In the genomic region with DNA sequence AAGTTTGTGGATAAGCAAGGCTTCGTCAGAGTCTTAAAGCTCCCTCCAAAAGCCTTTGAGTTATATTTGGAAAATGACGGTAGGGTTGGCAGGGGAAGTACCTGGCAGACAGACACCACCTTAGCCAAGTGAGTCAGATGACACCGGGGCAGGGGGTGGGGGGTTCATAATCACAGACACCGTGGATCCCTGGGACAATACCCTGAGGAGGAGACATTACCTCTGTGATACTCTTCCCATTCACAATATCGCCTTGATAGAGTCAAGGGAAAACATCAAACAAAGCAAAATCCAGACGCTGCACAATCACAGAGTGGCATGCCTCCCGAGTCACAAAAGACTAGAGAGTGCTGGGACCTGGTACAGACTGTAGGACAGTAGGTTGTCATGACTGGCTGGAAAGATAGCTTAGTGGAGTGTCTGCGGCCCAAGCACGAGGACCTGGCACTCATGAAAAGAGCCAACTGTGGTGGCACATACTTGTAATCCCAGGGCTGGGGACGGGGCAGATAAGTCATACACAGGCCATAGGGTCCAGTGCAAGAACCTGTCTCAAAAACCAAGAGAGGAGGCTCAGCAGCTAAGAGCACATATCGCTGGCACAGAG, we compare ENCODE assay signal across 13 mouse cellular contexts.
DNase-seq lines count a peak whose midpoint lies in the region; ATAC-seq and TF ChIP-seq lines count a peak whose summit lies in the region.
"Had no signal": no experiment of that assay in that cellular context is flagged by ENCODE, and none has a peak within 500 bp of the region (broad histone marks: within the 10 kb centered on the region; RNA-seq: fewer than 3 reads in every experiment).

No protein-coding gene starts in this region.

- 67% methylated on average over 11 of the region's 11 CpGs for WGBS in lung, embryonic 16.5 days
- WGBS in heart, embryonic 16.5 days = 57% methylated on average over 11 of the region's 11 CpGs

- H3K4me3 ChIP-seq in gastrocnemius, adult 2 months = no peak overlapping the region
- no peak overlapping the region for H3K4me3 ChIP-seq in lung, embryonic 16.5 days (ENCODE audit: low read length)
- H3K4me3 ChIP-seq in heart, embryonic 16.5 days (ENCODE audit: low read length) = no peak overlapping the region
- H3K4me3 ChIP-seq: heart, embryonic 15.5 days; stomach, embryonic 15.5 days had no signal

- H3K4me2 ChIP-seq in lung, embryonic 16.5 days (ENCODE audit: low read depth, low read length) = no peak overlapping the region
- H3K4me2 ChIP-seq in heart, embryonic 16.5 days (ENCODE audit: low read depth, low read length) = no peak overlapping the region
- H3K4me2 ChIP-seq: heart, embryonic 15.5 days; stomach, embryonic 15.5 days had no signal

- no peak for TF ChIP-seq CTCF in gastrocnemius, adult 2 months (IDR thresholded peaks at IDR 0.05)

- H3K27ac ChIP-seq in gastrocnemius, adult 2 months = peak overlapping the region; percentile 82
- H3K27ac ChIP-seq in lung, embryonic 16.5 days (ENCODE audit: low read length) = 0 out of 2 replicates have a peak overlapping the region, but pooled peaks have one; percentile 20
- H3K27ac ChIP-seq in heart, embryonic 16.5 days (ENCODE audit: low read length) = no peak overlapping the region
- H3K27ac ChIP-seq: heart, embryonic 15.5 days; stomach, embryonic 15.5 days had no signal

- no peak overlapping the region for H3K9ac ChIP-seq in lung, embryonic 16.5 days (ENCODE audit: low read length)
- no peak overlapping the region for H3K9ac ChIP-seq in heart, embryonic 16.5 days (ENCODE audit: low read length)
- H3K9ac ChIP-seq: heart, embryonic 15.5 days; stomach, embryonic 15.5 days had no signal

- peak; percentile 54 for DNase-seq in gastrocnemius, adult 2 months
- no peak for DNase-seq in gastrocnemius, postnatal 14 days
- DNase-seq in lung, postnatal 4 days = no peak
- peak; percentile 49 for DNase-seq in skeletal muscle tissue, adult 2 months (ENCODE audit: low read depth, low spot score)
- DNase-seq in kidney, postnatal 25 days = no peak
- no peak for DNase-seq in c-Kit-positive CD71-positive TER-119-positive erythroid progenitor cells, embryonic 14.5 days (ENCODE audit: low spot score)
- DNase-seq: cerebellum, adult 9-11 months; lung, adult 18-20 months; right cerebral cortex, postnatal 25 days had no signal

- H3K27me3 ChIP-seq in lung, embryonic 16.5 days (ENCODE audit: control insufficient read depth, insufficient read depth, low read depth, low read length) = no peaks in the 10 kb centered on the region
- H3K27me3 ChIP-seq in heart, embryonic 16.5 days (ENCODE audit: control insufficient read depth, insufficient read depth, low read length) = peaks cover 63% of the 10 kb centered on the region
- H3K27me3 ChIP-seq: stomach, embryonic 15.5 days had no signal

- peaks cover 49% of the 10 kb centered on the region for H3K4me1 ChIP-seq in lung, embryonic 16.5 days (replicated peaks; ENCODE audit: control insufficient read depth, insufficient read depth, low read length)
- H3K4me1 ChIP-seq in heart, embryonic 16.5 days (ENCODE audit: control insufficient read depth, insufficient read depth, low read length) = peaks cover 17% of the 10 kb centered on the region

- intact Hi-C loops in gastrocnemius, adult 2 months (cut with DNase I) = no loop called here
- intact Hi-C loops in gastrocnemius, postnatal 14 days (cut with DNase I; ENCODE audit: low total_unique reads) = no loop called here

- no peaks in the 10 kb centered on the region for H3K9me3 ChIP-seq in lung, embryonic 16.5 days (ENCODE audit: control insufficient read depth, low read length)
- peaks cover 6% of the 10 kb centered on the region; the same call in 1 of the 2 replicates for H3K9me3 ChIP-seq in heart, embryonic 16.5 days (replicated peaks; ENCODE audit: control insufficient read depth, low read length)
- H3K9me3 ChIP-seq: heart, embryonic 15.5 days; stomach, embryonic 15.5 days had no signal

- ATAC-seq in lung, embryonic 16.5 days (ENCODE audit: low read depth) = no peak
- ATAC-seq in heart, embryonic 16.5 days (replicated peaks; ENCODE audit: extremely low read depth, insufficient read depth, low FRiP score) = 0 out of 2 replicates have a peak, but pooled peaks have one; percentile 14

- H3K36me3 ChIP-seq in lung, embryonic 16.5 days (ENCODE audit: control insufficient read depth, insufficient read depth, low read length) = no peaks in the 10 kb centered on the region
- H3K36me3 ChIP-seq in heart, embryonic 16.5 days (ENCODE audit: control insufficient read depth, insufficient read depth) = no peaks in the 10 kb centered on the region
- H3K36me3 ChIP-seq: heart, embryonic 15.5 days; stomach, embryonic 15.5 days had no signal

Comparison
In these comparisons a context has a peak if more than half of its experiments do, and no peak if none do; other contexts are left out.
1. DNase-seq: peak in gastrocnemius, adult 2 months (single experiment) and skeletal muscle tissue, adult 2 months (single experiment); none in gastrocnemius, postnatal 14 days (single experiment), lung, postnatal 4 days (0 of 2), kidney, postnatal 25 days (0 of 2) and c-Kit-positive CD71-positive TER-119-positive erythroid progenitor cells, embryonic 14.5 days (single experiment).